Mouse (Mus musculus): ENCODE results near the gene Lix1l. TPM values are rescaled to one million over a fixed set of nuclear protein-coding genes. Genes with fewer than 3 reads are reported as not detected.

The Lix1l gene
- polyA plus RNA-seq (2012; rRNA removed), result 2.7 and 2.9 TPM in 2 replicates
- 0.32 and 0.48 TPM in 2 replicates for polyA plus RNA-seq (2014; fragmentation: Nextera tagmentation; extraction: Ambion mirVana)

DNA sequence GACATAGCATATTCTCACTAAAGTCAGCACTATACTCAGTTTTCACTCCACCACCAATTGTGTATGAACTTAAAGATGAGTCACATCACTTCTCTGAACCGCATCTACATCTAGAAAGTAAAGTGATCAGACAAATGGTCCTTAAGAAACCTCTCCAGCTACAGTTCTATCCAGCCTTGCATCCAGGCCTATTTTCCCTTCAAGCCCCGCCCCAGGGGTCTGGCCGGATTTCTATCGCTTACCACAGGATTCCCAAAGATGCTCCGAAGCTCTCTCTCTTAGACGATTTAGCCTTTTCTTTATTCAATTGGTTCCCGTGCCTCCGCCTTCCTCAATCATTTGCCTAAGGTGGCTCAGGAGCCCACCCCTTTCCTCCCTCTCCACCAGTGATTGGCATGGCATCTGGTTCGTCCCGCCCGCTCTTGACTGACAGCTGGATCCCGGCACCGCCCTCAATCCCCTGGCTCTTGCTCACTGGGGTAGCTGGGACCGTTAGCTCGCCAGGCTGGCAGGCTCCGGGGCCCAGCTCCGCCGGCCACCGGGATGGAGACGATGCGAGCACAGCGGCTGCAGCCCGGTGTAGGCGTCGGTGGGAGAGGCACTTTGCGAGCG is at the start of gene Lix1l:
Lix1l (plus strand) TSS at position 511 of the 612 bp plus-strand sequence.
- Histone ChIP-seq H3K9me3 (ENCODE audit: control insufficient read depth, low read length) (no peaks in the 10 kb centered on the region), H3K4me2 (ENCODE audit: low read depth) (peak within 1 kb of the TSS; percentile 77), H3K36me3 (replicated peaks; ENCODE audit: control insufficient read depth, insufficient read depth, low read depth) (no peaks in the 10 kb centered on the region), H3K4me1 (replicated peaks; ENCODE audit: control insufficient read depth in 2 of 2, insufficient read depth in 2 of 2, low read length in 1 of 2) (no peaks in the 10 kb centered on the region), H3K9ac (replicated peaks) (peak within 1 kb of the TSS; percentile 47), H3K27ac (no peak within 1 kb of the TSS), H3K27me3 (ENCODE audit: control insufficient read depth, insufficient read depth, low read length) (peaks cover 68% of the 10 kb centered on the region), H3K4me3 (ENCODE audit: insufficient read depth in 1 of 2, low read depth in 2 of 2, low read length in 2 of 2) (peak within 1 kb of the TSS; percentile 58 to 62)
- peak; percentile 68 to 77 (median 70) for DNase-seq (ENCODE audit: low read depth in 3 of 3, low spot score in 3 of 3)
- 1% methylated on average over 27 of the region's 27 CpGs for WGBS (ENCODE audit: insufficient replicate concordance)
- peak; percentile 93 for ATAC-seq (ENCODE audit: insufficient read depth)
- TF ChIP-seq EP300 (IDR thresholded peaks at IDR 0.05; ENCODE audit: low read depth) (no peak), CTCF (IDR thresholded peaks at IDR 0.05; ENCODE audit: low read depth) (no peak)

DNA sequence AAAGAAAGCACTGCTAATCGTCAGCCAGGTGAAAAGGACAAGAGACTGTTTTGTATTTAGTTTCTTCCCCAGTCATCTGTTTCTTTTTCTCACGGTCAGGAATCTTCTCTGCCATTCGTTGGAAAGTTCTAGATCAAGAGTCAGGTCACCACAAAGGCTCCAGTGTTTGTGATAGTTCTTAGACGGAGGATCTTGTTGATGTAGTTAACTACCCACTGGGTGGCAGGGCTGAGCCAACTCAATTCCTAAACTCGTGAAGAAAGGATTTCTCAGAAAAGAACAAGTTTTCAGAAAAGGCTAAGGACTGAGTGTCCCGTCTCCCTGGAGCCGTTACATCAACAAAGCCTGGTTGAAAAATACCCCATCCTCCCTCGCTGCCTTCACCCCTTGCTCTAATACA is 49.7 kb upstream of the Lix1l start:
- H3K36me3 ChIP-seq (replicated peaks; ENCODE audit: control insufficient read depth, insufficient read depth, low read depth), result no peaks in the 10 kb centered on the region
- DNase-seq (ENCODE audit: low read depth in 3 of 3, low spot score in 3 of 3) (peak in 1 of 3 experiments; percentile 68), ATAC-seq (ENCODE audit: insufficient read depth) (no peak)
- H3K27me3 ChIP-seq (ENCODE audit: control insufficient read depth, insufficient read depth, low read length), result no peaks in the 10 kb centered on the region
- 9% methylated on average over 8 of the region's 8 CpGs for WGBS (ENCODE audit: insufficient replicate concordance)
- no peak overlapping the region for H3K4me3 ChIP-seq (ENCODE audit: insufficient read depth in 1 of 2, low read depth in 2 of 2, low read length in 2 of 2)
- H3K4me1 ChIP-seq (replicated peaks; ENCODE audit: control insufficient read depth in 2 of 2, insufficient read depth in 2 of 2, low read length in 1 of 2), result no peaks in the 10 kb centered on the region; a peak in 3 of 4 replicates
- no peak overlapping the region for H3K4me2 ChIP-seq (ENCODE audit: low read depth)
- H3K9ac ChIP-seq (replicated peaks), result no peak overlapping the region
- H3K27ac ChIP-seq, result no peak overlapping the region
- no peaks in the 10 kb centered on the region for H3K9me3 ChIP-seq (ENCODE audit: control insufficient read depth, low read length)
- TF ChIP-seq CTCF (IDR thresholded peaks at IDR 0.05; ENCODE audit: low read depth), result peak; percentile 43; the same call in 1 of the 2 replicates
- TF ChIP-seq EP300 (IDR thresholded peaks at IDR 0.05; ENCODE audit: low read depth), result no peak

DNA sequence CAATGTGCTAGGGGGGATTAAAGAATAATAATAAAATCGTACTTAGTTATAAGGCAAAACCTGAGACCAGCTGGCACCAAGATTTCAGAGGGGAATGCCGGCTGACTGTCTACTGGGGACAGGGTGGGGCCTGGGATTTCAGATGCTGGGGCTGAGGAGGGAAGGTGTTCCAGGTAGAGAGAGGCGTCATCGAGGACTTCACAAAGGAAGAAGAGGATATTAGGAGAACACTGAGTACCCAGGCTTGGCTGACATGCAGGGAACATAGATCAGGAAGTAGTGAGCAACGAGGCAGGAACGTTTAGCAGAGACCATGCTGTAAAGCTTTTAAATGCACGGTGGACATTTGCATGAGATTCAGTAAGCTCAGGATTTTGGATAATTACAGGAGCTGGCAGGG is 49.1 kb upstream of the Lix1l start:
- H3K9me3 ChIP-seq (ENCODE audit: control insufficient read depth, low read length), result no peaks in the 10 kb centered on the region
- H3K36me3 ChIP-seq (replicated peaks; ENCODE audit: control insufficient read depth, insufficient read depth, low read depth), result no peaks in the 10 kb centered on the region
- H3K27ac ChIP-seq, result no peak overlapping the region
- WGBS (ENCODE audit: insufficient replicate concordance), result 54% methylated on average over 7 of the region's 7 CpGs
- TF ChIP-seq CTCF (IDR thresholded peaks at IDR 0.05; ENCODE audit: low read depth) (no peak), EP300 (IDR thresholded peaks at IDR 0.05; ENCODE audit: low read depth) (no peak)
- H3K4me3 ChIP-seq (ENCODE audit: insufficient read depth in 1 of 2, low read depth in 2 of 2, low read length in 2 of 2), result no peak overlapping the region
- H3K27me3 ChIP-seq (ENCODE audit: control insufficient read depth, insufficient read depth, low read length), result no peaks in the 10 kb centered on the region
- H3K4me2 ChIP-seq (ENCODE audit: low read depth), result no peak overlapping the region
- H3K4me1 ChIP-seq (replicated peaks; ENCODE audit: control insufficient read depth in 2 of 2, insufficient read depth in 2 of 2, low read length in 1 of 2), result peaks cover 0 to 1% of the 10 kb centered on the region in 2 experiments; a peak in 3 of 4 replicates
- ATAC-seq (ENCODE audit: insufficient read depth), result no peak
- no peak overlapping the region for H3K9ac ChIP-seq (replicated peaks)
- no peak for DNase-seq (ENCODE audit: low read depth in 3 of 3, low spot score in 3 of 3)

DNA sequence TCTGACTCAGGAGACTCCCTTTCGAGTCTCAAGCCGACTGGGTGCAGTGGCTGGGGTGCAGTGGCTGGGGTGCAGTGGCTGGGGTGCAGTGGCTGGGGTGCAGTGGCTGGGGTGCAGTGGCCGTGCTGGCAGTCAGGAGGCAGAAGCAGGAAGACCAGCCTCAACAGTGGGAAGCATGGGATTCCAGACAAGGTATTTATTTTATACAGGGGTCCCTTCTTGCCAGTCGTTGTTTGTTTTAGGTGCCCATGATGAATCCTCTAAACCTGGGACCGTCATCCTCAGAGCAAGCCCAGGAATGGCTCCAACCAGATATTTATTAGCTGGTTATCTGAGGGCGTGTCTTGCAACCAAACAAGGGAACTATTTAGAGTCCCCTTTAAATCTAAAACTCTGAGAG is 47.3 kb upstream of the Lix1l start:
- no peak for TF ChIP-seq CTCF (IDR thresholded peaks at IDR 0.05; ENCODE audit: low read depth)
- no peak for TF ChIP-seq EP300 (IDR thresholded peaks at IDR 0.05; ENCODE audit: low read depth)
- no peak for ATAC-seq (ENCODE audit: insufficient read depth)
- DNase-seq (ENCODE audit: low read depth in 3 of 3, low spot score in 3 of 3), result no peak
- no peaks in the 10 kb centered on the region for H3K9me3 ChIP-seq (ENCODE audit: control insufficient read depth, low read length)
- H3K27ac ChIP-seq, result no peak overlapping the region
- no peaks in the 10 kb centered on the region for H3K27me3 ChIP-seq (ENCODE audit: control insufficient read depth, insufficient read depth, low read length)
- H3K4me1 ChIP-seq (replicated peaks; ENCODE audit: control insufficient read depth in 2 of 2, insufficient read depth in 2 of 2, low read length in 1 of 2), result peaks cover 0 to 3% of the 10 kb centered on the region in 2 experiments; a peak in 3 of 4 replicates
- no peak overlapping the region for H3K4me3 ChIP-seq (ENCODE audit: insufficient read depth in 1 of 2, low read depth in 2 of 2, low read length in 2 of 2)
- WGBS (ENCODE audit: insufficient replicate concordance), result 45% methylated on average over 6 of the region's 6 CpGs
- H3K36me3 ChIP-seq (replicated peaks; ENCODE audit: control insufficient read depth, insufficient read depth, low read depth), result no peaks in the 10 kb centered on the region
- H3K9ac ChIP-seq (replicated peaks), result no peak overlapping the region
- H3K4me2 ChIP-seq (ENCODE audit: low read depth), result no peak overlapping the region

DNA sequence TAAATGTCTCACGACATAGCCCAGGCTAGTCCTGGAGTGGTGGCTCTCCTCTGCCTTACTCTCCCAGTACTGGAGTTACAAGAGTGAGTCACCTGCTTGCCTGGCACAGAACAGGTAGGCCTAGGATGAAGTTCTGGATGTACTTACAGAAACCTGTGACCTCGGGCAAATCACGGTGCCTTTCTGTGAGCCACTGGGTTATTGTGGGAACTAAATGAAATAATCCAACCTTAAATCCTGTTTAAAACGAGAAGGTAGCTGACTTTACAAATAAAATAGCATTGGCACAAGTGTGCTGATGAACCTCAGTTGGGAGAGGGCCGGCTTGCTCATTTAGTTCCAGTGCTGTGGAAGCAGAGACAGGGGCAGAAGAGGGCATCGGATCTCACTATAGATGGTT is 46.7 kb upstream of the Lix1l start:
- H3K4me3 ChIP-seq (ENCODE audit: insufficient read depth in 1 of 2, low read depth in 2 of 2, low read length in 2 of 2), result no peak overlapping the region
- no peak overlapping the region for H3K4me2 ChIP-seq (ENCODE audit: low read depth)
- ATAC-seq (ENCODE audit: insufficient read depth), result no peak
- TF ChIP-seq CTCF (IDR thresholded peaks at IDR 0.05; ENCODE audit: low read depth) (no peak), EP300 (IDR thresholded peaks at IDR 0.05; ENCODE audit: low read depth) (no peak)
- H3K36me3 ChIP-seq (replicated peaks; ENCODE audit: control insufficient read depth, insufficient read depth, low read depth), result no peaks in the 10 kb centered on the region
- no peaks in the 10 kb centered on the region for H3K27me3 ChIP-seq (ENCODE audit: control insufficient read depth, insufficient read depth, low read length)
- no peaks in the 10 kb centered on the region for H3K9me3 ChIP-seq (ENCODE audit: control insufficient read depth, low read length)
- no peak overlapping the region for H3K9ac ChIP-seq (replicated peaks)
- peaks cover under 1 to 3% of the 10 kb centered on the region in 2 experiments; a peak in 3 of 4 replicates for H3K4me1 ChIP-seq (replicated peaks; ENCODE audit: control insufficient read depth in 2 of 2, insufficient read depth in 2 of 2, low read length in 1 of 2)
- no peak for DNase-seq (ENCODE audit: low read depth in 3 of 3, low spot score in 3 of 3)
- WGBS (ENCODE audit: insufficient replicate concordance), result 74% methylated on average over 6 of the region's 6 CpGs
- no peak overlapping the region for H3K27ac ChIP-seq
